Comparison of ENCODE assay signal across 9 mouse cellular contexts in genomic region chr1:34189970-34190369, GRCm38 (mm10).
DNase-seq lines count a peak whose midpoint lies in the region; TF ChIP-seq lines count a peak whose summit lies in the region.
"Had no signal": no experiment of that assay in that cellular context is flagged by ENCODE, and none has a peak within 500 bp of the region (broad histone marks: within the 10 kb centered on the region; RNA-seq: fewer than 3 reads in every experiment).

No protein-coding gene starts in this region.

- H3K4me3 ChIP-seq in C2C12 (ENCODE audit: insufficient read depth, poor library complexity, severe bottlenecking): no peak overlapping the region
- H3K4me3 ChIP-seq: limb, embryonic 12.5 days had no signal

- peak; percentile 13 for TF ChIP-seq CTCF in C2C12 (IDR thresholded peaks at IDR 0.05; ENCODE audit: control insufficient read depth, insufficient read depth, insufficient read length)

- peaks cover 69% of the 10 kb centered on the region for H3K36me3 ChIP-seq in C2C12 (ENCODE audit: control insufficient read depth, insufficient read depth)

- H3K27me3 ChIP-seq in C2C12 (ENCODE audit: control insufficient read depth, insufficient read depth, insufficient read length): no peaks in the 10 kb centered on the region
- H3K27me3 ChIP-seq: limb, embryonic 12.5 days had no signal

- no peaks in the 10 kb centered on the region for H3K79me2 ChIP-seq in C2C12 (ENCODE audit: control insufficient read depth, insufficient read depth)

- DNase-seq in heart, adult 8-10 months (ENCODE audit: low spot score): peak; percentile 36
- DNase-seq in heart, adult 11 months: no peak
- peak; percentile 75 for DNase-seq in adrenal gland, postnatal 14 days
- DNase-seq in embryo, embryonic 9.5 days (ENCODE audit: extremely low spot score): peak; percentile 35
- DNase-seq in layer of hippocampus, adult 11-12 months (ENCODE audit: low spot score): peak; percentile 68
- DNase-seq in lung, postnatal 36 days: peak; percentile 55
- peak; percentile 56 for DNase-seq in thymus, postnatal 14 days

- no peaks in the 10 kb centered on the region for H3K79me3 ChIP-seq in C2C12 (ENCODE audit: low read depth)

- H3ac ChIP-seq in C2C12 (ENCODE audit: control insufficient read depth, insufficient read length, low read depth): no peak overlapping the region

TF ChIP-seq in C2C12, 6 proteins besides CTCF, POLR2A, EP300 and RAD21:
- TF ChIP-seq MYOD1 (IDR thresholded peaks at IDR 0.05; ENCODE audit: control insufficient read depth, insufficient read length, low read depth) (no peak), FOSL1 (IDR thresholded peaks at IDR 0.05; ENCODE audit: insufficient read depth, low read length, poor library complexity, severe bottlenecking) (no peak), MYOG (IDR thresholded peaks at IDR 0.05; ENCODE audit: control insufficient read depth, extremely low read depth, insufficient read length) (no peak), CEBPB (IDR thresholded peaks at IDR 0.05; ENCODE audit: low read depth) (no peak), MAX (IDR thresholded peaks at IDR 0.05) (no peak), USF1 (IDR thresholded peaks at IDR 0.05; ENCODE audit: low read depth) (no peak)
